Mouse (Mus musculus): ENCODE data around the gene Map2k3.

DNA sequence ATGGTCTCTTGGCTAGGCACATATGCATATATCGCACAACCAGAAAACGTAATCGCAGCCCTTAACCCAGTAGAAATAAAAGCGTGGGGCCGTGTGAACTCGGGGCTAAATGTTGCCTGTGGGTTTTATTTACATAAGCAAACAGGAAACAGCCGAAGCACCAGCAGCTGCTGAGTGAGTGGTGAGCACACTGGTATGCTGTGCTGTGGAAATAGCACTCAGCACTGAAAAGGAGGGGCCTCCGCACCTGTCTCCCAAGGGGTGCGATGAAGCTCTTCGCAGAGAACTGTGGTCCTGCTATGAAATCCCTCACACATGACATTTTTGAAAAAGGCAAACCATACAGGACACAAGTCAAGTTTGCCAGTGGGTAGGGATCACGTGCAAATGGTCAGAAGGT is 43.3 kb downstream of the Map2k3 start:
- no peak for TF ChIP-seq CTCF (IDR thresholded peaks at IDR 0.05)
- no peak for TF ChIP-seq POLR2A (IDR thresholded peaks at IDR 0.05; ENCODE audit: insufficient read depth, low read depth, low read length)
